Mouse (Mus musculus) splenic B cell, adult 2 months (primary cell): Measurements from ENCODE around the gene C1ql3.

Source experiments
- DNase-seq: peaks from one replicate; pipeline ENCODE4 v3.0.0-alpha.2; 2011; ENCODE audit warnings: low read depth, low spot score
- H3K27me3 ChIP-seq: 2 replicates; pipeline ENCODE4 v1.6.1; 2012; ENCODE audit warnings: mild to moderate bottlenecking, low read length, moderate library complexity, mixed read lengths; ENCODE audit not compliant: control insufficient read depth, poor library complexity, insufficient read depth, severe bottlenecking
- H3K36me3 ChIP-seq: 2 replicates; pipeline ENCODE4 v1.6.1; 2012; ENCODE audit warnings: mild to moderate bottlenecking, low read length, moderate library complexity, mixed read lengths; ENCODE audit not compliant: control insufficient read depth, poor library complexity, insufficient read depth, severe bottlenecking

Gene C1ql3

DNA sequence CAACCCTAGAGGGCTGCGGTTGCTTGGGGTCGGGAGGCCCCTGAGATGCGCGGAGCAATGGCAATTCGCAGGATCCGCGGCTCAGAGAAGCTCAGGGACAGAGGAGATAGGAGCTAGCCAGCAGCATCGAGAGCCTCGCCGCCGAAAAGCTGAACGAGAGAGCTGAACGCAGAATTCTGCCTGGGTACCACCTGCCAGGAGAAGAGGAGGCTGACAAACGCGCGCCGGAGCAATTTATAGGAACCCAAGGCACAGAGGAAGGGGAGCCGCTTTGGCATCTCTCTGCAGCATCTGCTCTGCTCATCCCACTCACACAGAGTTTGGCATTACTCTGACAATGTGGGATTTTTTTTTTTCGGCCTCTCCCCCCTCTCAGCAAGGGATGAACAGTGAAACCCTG, at the start of gene C1ql3:
TSS of gene C1ql3 (minus strand) at position 335 of the 400 bp plus-strand sequence.
- no peaks in the 10 kb centered on the region for H3K36me3 ChIP-seq
- H3K27me3 ChIP-seq, result peaks cover 2% of the 10 kb centered on the region
- no peak for DNase-seq

DNA sequence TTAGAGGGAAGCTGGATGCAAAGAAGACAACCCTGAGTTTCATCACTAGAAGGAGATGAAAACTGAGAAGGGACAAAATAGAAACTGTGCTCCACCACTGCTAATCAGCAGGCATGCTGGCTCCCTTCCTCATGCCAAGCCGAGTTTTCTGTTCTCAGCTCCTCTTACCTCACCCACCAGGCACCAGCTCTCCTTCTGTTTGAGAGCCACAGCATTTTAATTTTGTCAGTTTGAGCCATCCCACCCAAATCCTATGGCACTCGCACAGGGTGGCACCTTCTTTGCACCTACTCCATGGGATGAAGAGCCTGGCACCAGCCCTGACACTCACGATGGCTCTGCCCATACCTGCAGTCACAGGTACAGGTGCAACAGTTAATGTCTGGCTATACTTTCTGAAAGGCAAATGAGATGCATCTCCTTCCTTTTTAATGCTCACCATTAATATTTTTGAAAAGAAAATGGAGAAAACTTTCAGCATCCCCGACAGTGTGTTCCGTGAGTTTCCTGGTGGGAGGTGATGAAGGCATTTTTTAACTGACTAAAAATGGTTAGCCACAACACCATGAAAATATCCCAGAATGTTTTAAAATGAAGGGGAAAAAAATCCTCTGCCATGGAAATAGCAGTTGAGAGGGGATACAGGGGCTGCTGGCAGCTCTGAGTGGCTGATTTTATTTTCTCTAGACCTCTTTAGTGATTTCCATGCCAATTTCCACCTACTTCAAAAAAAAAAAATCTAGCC, 49.0 kb upstream of the C1ql3 start:
- DNase-seq, result no peak
- no peaks in the 10 kb centered on the region for H3K27me3 ChIP-seq
- H3K36me3 ChIP-seq, result no peaks in the 10 kb centered on the region

DNA sequence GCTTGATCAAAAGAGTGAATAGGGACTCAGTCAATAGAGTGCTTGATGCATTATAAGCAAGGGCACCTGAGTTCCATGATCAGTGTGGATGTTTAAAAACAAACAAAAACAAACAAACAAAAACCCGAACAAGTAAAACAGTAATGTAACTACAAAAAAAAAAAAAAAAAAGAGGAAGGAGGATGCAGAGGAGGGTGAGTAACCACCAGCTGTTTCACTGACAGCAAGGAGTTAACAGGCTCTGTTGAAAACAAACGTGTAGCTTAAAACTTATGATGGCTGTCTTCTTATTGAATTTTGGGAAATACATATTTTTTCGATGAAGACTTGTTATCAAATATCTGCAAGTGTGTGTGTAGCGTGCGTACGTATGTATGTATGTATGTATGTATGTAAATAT, 37.0 kb upstream of the C1ql3 start:
- DNase-seq, result no peak
- Histone ChIP-seq H3K36me3 (no peaks in the 10 kb centered on the region), H3K27me3 (no peaks in the 10 kb centered on the region)

DNA sequence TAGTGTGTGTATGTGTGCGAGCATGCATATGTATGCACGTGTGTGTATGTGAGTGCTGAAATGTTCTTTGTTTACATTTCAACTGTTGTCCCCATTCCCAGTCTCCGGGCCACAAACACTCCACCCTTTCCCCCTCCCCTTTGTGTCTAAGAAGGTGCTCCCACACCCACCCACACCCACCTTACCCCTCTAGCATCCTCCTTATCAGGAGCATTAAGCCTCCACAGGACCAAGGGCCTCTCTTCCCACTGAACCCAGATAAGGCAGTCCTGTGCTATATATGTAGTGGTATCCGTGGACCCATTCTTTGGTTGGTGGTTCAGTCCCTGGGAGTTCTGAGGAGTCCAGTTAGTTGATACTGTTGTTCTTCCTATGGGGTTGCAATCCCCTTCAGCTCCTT, 32.9 kb upstream of the C1ql3 start:
- no peaks in the 10 kb centered on the region for H3K27me3 ChIP-seq
- H3K36me3 ChIP-seq, result no peaks in the 10 kb centered on the region
- no peak for DNase-seq

DNA sequence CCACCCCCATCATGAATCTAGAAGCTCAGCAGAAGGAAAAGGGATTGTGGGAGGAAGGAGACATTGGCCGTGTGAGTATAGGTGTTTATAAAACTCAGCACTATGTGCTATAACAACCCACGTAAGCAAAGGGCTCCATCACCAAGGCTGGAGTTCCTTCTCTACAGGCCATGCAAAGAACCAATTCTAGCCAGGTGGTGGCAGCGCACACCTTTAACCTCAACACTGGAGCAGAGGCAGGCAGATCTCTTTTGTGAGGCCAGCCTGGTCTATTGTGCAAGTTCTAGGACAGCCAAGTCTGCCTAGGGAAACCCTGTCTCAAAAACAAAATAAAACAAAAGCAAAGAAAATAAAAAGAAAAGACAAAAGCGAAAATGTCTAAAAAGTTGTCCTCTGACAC, 28.2 kb upstream of the C1ql3 start:
- no peaks in the 10 kb centered on the region for H3K27me3 ChIP-seq
- no peaks in the 10 kb centered on the region for H3K36me3 ChIP-seq
- peak; percentile 29 for DNase-seq

DNA sequence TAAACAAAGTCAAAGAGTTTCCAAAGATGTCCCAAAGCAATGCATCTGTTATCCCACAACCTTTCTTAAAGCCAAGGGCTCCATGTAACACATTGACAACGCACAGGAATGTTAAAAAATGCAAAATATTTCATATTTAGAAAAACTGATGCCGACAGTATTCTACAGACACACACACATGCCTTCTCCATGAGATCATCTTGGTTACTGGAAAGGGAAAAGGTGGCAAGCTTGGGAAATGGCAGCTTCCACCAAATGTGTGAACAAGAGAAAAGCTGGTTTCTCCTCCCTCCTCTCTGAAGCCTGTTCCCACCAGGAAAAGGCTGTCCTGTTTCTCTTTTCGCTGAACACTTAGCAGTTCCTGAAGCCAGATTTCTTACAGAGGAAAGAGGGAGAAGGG, 27.2 kb upstream of the C1ql3 start:
- no peaks in the 10 kb centered on the region for H3K27me3 ChIP-seq
- no peak for DNase-seq
- H3K36me3 ChIP-seq, result no peaks in the 10 kb centered on the region

DNA sequence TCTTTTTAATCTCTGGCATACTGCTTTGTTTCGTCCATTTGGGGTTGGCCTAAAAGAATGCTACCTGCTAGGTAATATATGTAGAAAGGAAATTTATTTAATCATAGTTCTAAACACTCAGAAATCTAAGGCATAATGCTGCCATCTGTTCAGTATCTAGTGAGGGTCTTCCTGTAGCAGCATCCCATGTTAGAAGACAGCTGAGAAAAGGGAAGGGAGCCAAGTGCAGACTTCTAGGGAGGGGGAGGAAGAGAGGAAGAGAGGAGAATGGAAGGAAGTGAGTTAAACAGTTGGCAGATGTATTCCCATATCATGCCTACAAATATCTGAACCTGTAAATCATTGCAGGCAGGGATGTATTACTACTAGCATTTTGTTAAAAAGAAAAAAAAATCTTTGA, 7.3 kb upstream of the C1ql3 start:
- DNase-seq, result no peak
- Histone ChIP-seq H3K27me3 (no peaks in the 10 kb centered on the region), H3K36me3 (no peaks in the 10 kb centered on the region)

DNA sequence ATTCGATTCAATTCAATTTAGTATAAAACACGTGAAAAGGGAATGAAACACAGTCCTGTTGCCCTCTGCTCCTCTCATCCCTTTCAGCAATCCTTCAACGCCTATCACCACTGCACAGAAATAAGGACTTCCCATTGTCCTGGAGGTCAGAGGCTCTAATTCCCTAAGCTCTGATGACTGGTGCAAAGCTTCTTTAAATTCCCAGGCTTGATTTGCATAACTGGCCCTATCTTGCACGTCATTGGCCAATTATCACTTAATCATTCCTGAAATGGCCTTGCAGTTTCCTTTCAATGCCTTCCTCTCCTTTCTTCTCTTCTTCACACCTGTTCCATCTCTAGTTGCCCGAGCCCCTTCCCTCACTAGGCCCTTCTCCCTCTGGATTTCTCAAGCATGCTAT, 6.8 kb upstream of the C1ql3 start:
- DNase-seq, result no peak
- no peaks in the 10 kb centered on the region for H3K27me3 ChIP-seq
- no peaks in the 10 kb centered on the region for H3K36me3 ChIP-seq

DNA sequence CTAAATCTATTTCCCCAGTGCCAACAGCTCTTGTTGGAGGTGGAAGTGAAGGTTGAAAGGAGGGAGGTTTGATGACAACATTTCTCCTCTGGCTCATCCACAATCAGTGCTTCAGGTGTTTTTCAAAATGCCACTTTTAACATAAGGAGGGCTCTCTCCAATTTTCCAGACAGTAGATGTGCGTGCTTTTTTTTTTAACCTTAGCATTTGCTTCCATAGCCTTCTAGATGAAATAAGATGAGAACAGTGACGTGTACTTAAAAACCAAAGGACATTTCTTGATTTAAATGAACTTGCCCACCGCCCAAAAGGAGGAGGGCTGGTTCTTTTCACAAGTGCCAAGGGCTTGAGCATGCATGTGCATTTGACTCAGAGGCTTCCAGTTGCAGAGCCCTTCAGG, 367 bp upstream of the C1ql3 start:
- peaks cover 2% of the 10 kb centered on the region for H3K27me3 ChIP-seq
- DNase-seq, result no peak
- H3K36me3 ChIP-seq, result no peaks in the 10 kb centered on the region

DNA sequence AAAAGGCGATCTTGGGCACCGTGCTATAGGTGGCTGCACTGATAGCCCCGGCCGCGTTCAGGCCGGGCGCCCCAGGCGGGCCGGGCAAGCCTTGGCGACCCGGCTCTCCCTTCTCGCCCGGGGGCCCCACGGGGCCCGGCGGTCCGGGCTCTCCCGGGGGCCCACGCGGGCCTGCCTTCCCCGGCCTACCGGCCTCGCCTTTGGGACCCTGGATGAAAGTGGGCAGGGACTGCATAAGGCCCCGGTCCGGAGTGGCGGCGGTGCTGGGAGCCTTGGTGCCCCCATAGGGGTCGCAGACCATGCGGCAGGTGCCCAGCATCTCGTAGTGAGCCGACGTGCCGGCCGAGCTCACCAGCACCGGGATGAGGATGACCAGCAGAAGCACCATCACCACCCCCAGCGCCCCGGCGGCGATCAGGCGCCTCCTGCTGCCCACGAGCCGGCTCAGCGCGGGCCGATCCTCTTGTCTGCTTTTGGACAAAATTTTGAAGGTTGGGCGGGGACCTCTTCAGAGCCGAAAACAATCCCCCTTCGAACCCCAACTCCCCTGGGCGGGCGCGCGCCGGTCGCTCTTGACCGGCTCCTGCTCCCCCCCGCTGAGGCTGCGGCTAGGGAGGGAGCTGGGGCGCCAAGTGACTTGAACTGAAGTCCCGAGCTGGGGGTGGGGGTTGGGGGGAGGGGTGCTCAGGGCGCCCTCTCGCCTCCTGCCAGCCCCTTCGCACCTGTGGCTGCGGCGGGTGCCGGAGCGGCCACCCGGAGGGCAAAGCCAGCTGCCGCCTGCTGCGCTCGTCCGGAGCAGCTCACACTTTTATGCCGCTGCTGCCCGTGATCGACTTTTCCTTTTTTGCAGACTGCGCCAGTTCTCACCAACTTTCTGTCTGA, 905 bp downstream of the C1ql3 start:
- H3K27me3 ChIP-seq, result peaks cover 2% of the 10 kb centered on the region
- DNase-seq, result no peak
- no peaks in the 10 kb centered on the region for H3K36me3 ChIP-seq

DNA sequence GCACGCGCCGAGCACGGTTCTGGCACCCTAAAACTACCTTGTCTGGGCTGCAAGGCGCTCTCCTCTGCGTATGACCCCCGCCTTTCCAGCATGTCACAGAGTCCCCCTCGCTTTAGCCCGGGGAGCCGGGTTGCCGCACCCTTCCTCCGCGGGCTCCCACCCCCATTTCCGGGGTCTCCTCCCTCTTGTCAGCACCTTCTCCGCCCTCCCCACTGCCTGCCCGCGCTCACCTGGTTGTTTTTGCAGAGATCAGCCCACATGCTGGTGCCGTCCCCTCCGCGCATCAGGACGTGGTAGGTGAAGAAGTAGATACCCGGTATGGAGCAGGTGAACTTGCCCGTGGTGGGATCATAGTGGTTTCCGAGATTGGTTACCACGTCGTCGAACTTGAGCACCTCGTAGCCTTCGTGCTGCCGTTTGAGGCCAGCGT, 1.6 kb downstream of the C1ql3 start:
- no peak for DNase-seq
- H3K36me3 ChIP-seq, result no peaks in the 10 kb centered on the region
- H3K27me3 ChIP-seq, result peaks cover 2% of the 10 kb centered on the region

DNA sequence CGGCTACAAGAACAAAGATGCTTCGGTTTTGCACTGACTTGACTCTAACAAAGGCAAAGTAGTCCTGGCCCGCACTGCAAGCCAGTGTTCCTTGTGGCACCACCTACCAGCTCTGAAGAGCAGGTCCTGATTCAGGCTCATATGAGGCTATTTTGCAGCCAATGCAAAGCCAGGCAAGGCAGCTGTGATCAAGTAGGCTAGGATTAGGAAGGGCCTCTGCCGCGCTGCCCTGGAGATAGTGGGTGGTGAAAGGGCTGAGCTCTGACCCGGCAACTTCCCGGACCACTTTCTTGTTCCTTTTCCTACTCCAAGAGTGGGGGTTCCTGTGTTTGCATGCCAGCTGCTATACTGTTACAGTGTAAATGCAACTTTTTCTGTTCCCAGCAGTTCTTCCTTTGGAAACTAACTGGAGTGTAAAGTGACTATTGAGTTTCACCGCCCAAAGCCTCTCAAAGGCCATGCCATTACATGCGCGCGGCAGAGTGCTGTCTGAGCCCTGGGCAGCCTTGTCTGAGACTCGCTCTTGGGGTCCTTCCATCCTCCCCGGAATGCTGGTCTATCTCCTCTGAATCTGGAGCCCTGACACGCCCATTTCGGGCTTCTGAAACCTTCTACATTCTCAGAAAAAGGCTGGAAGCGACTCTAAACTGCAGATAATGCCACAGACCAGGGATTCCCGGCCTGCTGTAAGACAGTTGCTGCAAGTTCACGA, 2.2 kb downstream of the C1ql3 start:
- DNase-seq, result no peak
- Histone ChIP-seq H3K36me3 (no peaks in the 10 kb centered on the region), H3K27me3 (peaks cover 2% of the 10 kb centered on the region)

DNA sequence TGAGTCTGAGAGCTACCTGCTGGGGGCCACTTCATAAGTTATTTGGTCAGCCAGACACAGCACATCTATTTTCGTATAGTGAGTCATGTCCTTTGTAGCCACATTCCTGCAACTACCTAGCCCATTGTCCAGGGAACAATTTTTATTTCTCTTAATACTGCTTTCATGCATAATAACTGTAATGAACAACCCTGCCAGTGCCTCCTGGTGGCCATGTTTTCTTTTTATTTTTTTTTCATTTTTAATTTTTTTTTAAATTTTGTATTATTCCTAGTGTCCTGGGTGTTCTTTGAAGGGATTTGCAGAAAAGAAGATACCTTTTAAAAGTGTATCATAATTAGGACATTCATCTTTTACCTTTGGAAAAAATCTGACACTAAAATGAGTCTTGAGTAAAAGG, 3.2 kb downstream of the C1ql3 start:
- peaks cover 2% of the 10 kb centered on the region for H3K27me3 ChIP-seq
- H3K36me3 ChIP-seq, result no peaks in the 10 kb centered on the region
- DNase-seq, result no peak

DNA sequence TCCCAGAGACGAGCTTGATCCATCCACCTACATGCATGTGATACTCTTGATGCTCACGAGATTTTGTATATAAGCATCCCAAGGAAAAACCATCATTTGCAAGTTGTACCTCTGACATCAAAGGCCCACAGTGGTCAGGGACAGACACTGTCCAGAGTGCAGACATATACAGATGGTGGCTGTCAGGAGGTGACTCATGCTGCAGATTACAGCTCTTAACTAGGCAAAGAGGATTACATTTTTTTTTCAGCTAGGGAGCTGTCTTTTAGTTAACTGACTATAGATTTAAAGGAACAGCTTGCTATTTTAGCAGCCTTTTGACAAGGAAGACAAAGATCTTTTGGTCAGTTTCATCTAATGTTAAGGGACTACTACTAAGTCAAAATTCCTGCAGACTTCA, 11.6 kb downstream of the C1ql3 start:
- Histone ChIP-seq H3K36me3 (no peaks in the 10 kb centered on the region), H3K27me3 (no peaks in the 10 kb centered on the region)
- no peak for DNase-seq
